Mouse (Mus musculus) megakaryocyte, embryonic 14.5 days (primary cell): Measurements from ENCODE around the gene Shc3.

ENCODE experiments used
- FLI1 ChIP-seq: IDR thresholded peaks from 2 replicates; pipeline ENCODE4 v1.6.1; 2012; ENCODE audit warnings: low read length, inconsistent platforms, mixed read lengths
- GATA1 ChIP-seq: IDR thresholded peaks from 3 replicates; pipeline ENCODE4 v1.6.1; 2012; ENCODE audit warnings: mixed read lengths, low read length, inconsistent platforms, borderline replicate concordance

DNA sequence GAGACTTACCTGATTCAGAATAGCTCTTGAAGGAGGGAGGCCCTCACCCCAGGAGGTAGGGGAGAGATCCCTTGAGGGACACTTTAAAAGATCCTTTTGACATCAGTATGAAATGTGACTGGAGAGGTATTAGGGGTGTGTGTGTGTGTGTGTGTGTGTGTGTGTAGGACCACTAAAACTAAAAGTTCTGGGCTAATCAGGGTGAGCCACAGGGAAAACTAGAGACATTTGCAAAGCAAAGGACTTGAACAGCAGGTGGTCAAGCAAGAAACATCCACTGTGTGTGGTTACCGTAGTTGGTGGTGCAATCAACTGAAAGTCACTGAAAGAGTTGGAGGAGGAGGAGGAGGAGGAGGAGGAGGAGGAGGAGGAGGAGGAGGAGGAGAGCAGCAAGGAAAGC, 177.0 kb downstream of the Shc3 start:
- TF ChIP-seq GATA1 (no peak), FLI1 (no peak)
